Mouse (Mus musculus): Measurements from ENCODE around the gene Trim37.
"Not testable (repeated sequence)": the region's sequence is repeated elsewhere in the genome, so short reads cannot be mapped to it uniquely, and the experiment has no call there.

Gene Trim37

DNA sequence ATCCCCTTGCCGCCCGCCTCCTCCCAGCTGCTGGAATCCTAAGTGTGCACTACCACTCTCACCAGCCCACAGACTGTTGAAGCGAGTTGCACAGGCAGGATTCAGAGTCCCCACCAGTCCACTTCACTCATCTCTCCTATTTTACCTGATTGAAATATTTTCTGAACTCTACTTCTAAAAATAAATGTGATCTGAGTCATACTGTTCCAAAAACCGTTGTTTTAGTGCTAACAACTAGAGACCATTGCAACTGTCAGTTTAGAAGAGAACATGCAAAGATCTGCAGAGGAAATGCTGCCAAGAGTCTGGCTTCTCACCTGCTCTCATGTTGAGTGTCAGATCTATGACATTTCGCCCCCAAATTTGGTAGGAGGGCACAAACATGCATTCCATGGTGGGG is 106.5 kb downstream of the Trim37 start:
- no peak for DNase-seq (ENCODE audit: low read depth)

DNA sequence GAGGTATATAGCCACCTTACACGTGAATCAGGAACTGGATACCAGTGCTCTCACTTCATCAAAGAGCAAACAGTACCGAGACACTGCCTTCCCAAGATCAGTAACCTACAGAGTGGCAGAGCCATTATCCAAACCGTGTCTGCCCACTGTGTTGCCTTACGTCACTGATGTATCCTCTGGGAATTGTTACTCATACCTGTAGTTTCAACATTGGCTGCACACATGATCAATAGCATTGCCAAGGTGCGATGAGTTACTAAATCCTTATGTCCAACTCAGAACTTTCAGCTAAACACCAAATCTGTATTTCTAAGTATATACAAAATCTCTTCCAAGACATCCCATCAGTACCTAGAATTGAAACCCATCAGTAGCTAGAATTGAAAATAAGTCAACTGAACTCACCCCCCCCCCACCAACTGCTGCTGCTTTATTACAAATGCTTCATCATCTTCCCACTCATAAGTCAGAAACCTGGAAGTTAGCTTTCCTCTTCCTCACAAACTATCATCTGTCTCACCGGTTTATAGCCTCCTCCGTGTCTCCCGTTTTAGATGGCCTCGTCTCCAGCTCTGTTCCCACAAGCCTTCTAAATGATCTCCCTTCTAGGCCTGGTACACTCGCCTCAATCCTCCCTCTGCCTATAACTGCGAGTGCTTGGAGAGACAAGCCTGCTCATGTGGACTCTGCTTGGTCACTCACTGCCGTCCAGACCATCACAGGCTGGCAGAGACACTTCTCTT is 108.0 kb downstream of the Trim37 start:
- no peak for DNase-seq (ENCODE audit: low read depth)

GRCm38 (mm10) chr11:87235486-87235872 is 108.6 kb downstream of the Trim37 start:
- no peak for DNase-seq (ENCODE audit: low read depth)

GRCm38 (mm10) chr11:87238891-87239530 is 112.1 kb downstream of the Trim37 start:
- no peak for DNase-seq (ENCODE audit: low read depth)

DNA sequence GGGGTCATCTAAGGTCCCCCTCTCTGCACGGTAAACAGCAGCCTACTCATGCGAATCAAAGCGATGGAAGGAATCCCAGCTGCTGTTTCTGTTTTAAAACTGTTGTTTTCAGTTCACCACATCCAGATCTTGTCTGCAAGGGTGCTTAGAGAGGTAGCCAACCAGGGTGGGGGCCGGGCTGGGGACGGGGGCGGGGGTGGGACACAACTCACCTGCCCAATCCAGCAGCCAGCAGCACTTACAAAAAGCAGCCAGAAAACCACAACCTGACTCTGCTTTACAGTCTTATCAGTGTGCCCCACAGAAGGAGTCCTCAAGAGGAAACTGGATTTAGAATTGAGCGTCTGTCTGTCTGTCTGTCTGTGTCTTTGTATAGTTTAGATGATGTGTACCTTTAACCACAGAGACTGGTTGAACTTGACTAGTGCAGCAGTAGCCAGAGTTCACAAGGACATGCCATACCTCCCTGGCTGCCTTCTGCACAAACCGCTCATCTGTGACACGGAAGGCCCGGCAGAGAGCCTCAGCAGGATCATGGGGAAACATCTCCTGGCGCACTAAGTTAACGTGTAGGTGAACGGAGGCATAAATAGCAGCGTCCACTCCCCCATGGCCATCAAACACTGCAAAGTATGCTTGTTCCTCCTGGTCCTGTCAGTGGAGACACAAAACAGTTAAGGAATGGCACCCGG is 113.4 kb downstream of the Trim37 start:
- DNase-seq (ENCODE audit: low read depth), result no peak

DNA sequence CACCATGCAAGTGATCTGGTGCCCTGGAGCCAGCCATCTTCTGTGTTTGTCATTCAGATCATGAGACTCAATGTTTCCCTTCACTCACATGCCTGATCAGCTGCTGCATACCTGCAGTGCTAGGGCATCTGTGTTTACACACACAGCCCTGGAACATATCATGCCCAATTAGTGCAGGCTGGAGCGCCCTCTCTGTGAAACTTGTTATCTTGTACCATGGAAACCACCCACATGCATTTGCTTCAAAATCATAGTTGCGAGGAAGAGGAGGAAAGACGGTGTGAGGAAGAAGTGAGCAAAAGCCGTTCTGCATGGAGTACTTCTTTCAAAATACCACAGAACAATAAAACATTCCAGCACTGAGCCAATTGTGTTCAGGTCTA is 113.9 kb downstream of the Trim37 start:
- no peak for DNase-seq (ENCODE audit: low read depth)

- DNase-seq (ENCODE audit: low read depth), result no peak
These were observed 114.4 kb downstream of the Trim37 start for GRCm38 (mm10) chr11:87241256-87241655.

GRCm38 (mm10) chr11:87245171-87245840 is 118.4 kb downstream of the Trim37 start:
- DNase-seq (ENCODE audit: low read depth), result no peak

DNA sequence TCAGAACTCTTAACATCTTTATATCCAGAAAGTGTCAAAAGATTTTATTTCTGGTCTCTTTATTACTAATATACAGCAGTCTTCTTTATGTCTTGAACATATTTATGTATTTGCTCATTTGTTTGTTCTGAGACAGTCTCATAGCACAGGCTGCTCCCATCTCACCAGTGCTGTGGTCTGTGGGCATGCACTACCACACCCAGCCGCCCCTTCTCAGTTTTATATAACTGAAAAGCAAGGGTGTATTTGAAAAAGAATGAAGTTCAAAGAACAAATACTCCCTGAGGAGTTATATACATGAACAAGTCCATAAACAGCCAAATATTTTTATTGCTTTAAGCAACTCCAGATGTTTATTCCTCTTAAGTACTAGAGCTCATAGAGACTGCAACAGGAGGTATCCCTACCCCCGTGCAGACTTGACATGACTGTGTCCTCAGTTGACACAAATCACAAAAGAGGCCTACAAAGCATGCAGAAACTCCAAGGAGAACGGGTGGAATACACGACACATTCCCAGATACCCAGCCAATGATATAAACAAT is 119.3 kb downstream of the Trim37 start:
- DNase-seq (ENCODE audit: low read depth), result peak; percentile 61

GRCm38 (mm10) chr11:87246724-87247493 is 120.0 kb downstream of the Trim37 start:
- DNase-seq (ENCODE audit: low read depth), result peak; percentile 22

DNA sequence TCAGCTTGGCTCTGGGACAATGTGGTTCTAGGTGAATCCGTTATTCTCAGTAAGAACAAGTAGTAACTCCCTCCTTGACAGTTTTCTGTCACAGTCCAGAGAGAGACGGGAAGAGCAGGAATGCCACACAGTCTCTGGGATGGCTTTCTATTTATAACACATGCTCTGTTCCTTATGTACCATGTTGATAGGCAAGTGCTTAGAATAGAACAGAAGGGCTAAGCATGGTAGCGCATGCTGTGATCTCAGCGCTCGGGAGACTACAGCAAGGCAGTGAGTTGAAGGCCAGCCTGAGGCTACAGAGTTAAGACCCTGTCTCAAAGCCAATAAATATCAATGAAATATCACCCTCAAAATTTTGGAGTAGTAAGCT is 120.6 kb downstream of the Trim37 start:
- no peak for DNase-seq (ENCODE audit: low read depth)

DNA sequence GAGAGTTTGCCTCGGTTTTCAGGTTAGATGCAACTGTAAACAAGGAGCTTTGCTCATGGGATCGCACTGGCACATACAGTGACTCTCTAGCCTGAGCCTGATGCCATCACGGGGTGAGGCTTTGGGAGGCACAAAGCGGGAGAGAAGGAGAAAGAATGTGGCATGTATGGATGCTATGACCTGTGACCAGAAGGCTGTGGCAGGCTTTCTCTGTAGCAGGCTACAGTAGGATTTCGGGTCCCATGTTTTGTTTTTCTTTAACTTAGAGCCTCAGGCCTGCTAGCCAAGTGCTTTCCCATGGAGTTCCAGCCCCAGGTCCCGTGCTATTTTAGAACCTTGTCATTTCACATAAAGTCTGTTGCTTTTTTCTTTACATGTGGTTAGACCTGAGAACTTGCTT is 123.3 kb downstream of the Trim37 start:
- no peak for DNase-seq (ENCODE audit: low read depth)

DNA sequence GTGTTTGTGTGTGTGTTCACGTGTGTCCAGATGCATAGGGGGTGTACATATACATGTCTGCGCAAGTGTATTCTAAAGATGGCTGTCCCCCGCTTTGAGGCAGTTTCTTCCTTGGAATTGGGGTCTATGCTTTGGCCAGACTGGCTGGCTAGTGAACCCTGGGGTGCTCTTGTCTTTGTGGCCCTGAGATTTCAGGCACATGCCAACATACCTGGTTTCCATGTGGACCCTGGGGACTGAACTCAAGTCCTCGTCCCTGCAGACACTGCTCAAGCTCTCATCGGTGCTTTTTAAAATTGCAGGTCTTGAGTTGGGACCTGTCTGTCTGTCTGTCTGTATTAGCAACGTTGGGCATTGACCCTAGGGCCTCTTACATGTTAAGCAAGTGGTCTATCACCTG is 126.4 kb downstream of the Trim37 start:
- no peak for DNase-seq (ENCODE audit: low read depth)

GRCm38 (mm10) chr11:87254149-87254548 is 127.3 kb downstream of the Trim37 start:
- peak; percentile 84 for DNase-seq (ENCODE audit: low read depth)

DNA sequence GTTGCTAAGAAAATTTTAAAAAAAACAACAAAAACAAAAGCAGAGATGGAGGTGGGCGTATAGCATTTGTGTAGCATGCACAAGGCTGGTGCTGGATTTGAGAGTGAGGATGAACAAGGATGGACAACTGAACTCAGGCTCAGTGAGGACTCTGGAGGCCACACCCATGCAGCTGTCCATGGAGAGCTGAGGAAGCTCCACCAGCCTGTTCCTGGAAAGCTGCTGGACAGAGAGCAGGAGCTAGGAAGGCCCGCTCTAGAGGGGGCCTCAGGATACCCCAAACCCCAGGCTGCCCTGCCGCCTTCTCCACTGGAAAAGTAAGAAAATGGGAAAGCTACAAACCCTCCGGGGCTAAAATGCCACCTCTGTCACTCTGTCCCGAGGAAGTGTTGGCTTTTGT is 130.4 kb downstream of the Trim37 start:
- no peak for DNase-seq (ENCODE audit: low read depth)

GRCm38 (mm10) chr11:87259792-87260191 is 132.9 kb downstream of the Trim37 start:
- DNase-seq (ENCODE audit: low read depth), result no peak

DNA sequence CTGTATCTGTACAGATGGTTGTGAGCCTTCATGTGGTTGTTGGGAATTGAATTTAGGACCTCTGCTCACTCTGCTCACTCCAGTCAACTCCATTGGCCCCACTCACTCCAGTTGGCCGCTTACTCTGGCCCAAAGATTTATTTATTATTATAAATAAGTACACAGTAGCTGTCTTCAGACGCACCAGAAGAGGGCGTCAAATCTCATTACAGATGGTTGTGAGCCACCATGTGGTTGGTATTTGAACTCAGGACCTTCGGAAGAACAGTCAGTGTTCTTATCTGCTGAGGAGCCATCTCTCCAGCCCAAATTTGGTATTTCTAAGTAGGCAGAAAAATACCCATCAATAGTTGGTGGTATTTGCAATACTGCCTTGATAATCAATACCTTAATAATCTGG is 134.8 kb downstream of the Trim37 start:
- not testable (repeated sequence) for DNase-seq (ENCODE audit: low read depth)

- DNase-seq (ENCODE audit: low read depth), result no peak
These were observed 137.1 kb downstream of the Trim37 start for GRCm38 (mm10) chr11:87263946-87264345.

- DNase-seq (ENCODE audit: low read depth), result no peak
These were observed 139.4 kb downstream of the Trim37 start for GRCm38 (mm10) chr11:87266246-87266645.

DNA sequence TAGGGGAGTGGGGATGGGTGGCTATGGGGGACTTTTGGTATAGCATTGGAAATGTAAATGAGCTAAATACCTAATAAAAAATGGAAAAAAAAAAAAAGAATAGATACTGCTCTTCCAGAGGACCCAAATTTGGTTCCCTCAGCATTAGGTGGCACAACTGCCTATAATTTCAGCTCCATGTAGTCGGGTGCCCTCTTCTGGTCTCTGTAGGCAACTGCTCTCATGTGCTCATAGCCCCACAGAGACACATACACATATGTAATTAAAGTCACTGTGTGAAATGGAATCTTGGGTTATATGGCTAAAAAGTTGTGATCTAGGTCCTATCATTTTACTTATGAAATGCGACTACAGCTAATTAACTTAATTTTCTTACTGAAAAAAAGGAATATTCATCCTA is 141.9 kb downstream of the Trim37 start:
- peak; percentile 31 for DNase-seq (ENCODE audit: low read depth)

Data from NIH3T3 (cell line).